Mouse (Mus musculus) brain, embryonic 18.5 days (tissue): ENCODE data around the gene Pprc1.

Experiments
- DNase-seq: peaks from one replicate; pipeline ENCODE4 v3.0.0-alpha.2; 2012; ENCODE audit warnings: low read depth, low spot score

Pprc1 gene

GRCm38 (mm10) chr19:46119458-46119857, 74.8 kb downstream of the Pprc1 start:
- no peak for DNase-seq

- no peak for DNase-seq
Measured at GRCm38 (mm10) chr19:46120872-46121271, 76.2 kb downstream of the Pprc1 start.
